Mouse (Mus musculus) urinary bladder, postnatal 36 days (tissue): ENCODE data around the gene Ybx2.
A peak's percentile ranks its signal among the peaks of the same experiment; 100 is the strongest.
"Not testable (repeated sequence)": the region's sequence is repeated elsewhere in the genome, so short reads cannot be mapped to it uniquely, and the experiment has no call there.

ENCODE experiments used
- DNase-seq, 2 experiments: peaks; one replicate each; pipeline ENCODE4 v3.0.0; 2022; ENCODE audit warnings: low spot score in 2 of 2, mixed read lengths in 1 of 2

Ybx2 gene

GRCm38 (mm10) chr11:69934681-69935080, 915 bp upstream of the Ybx2 start:
- DNase-seq = no peak

- DNase-seq = no peak
Observed at GRCm38 (mm10) chr11:69936156-69936555, 560 bp downstream of the Ybx2 start.

- DNase-seq = no peak
Observed at GRCm38 (mm10) chr11:69936714-69937347, 1.2 kb downstream of the Ybx2 start.

DNA sequence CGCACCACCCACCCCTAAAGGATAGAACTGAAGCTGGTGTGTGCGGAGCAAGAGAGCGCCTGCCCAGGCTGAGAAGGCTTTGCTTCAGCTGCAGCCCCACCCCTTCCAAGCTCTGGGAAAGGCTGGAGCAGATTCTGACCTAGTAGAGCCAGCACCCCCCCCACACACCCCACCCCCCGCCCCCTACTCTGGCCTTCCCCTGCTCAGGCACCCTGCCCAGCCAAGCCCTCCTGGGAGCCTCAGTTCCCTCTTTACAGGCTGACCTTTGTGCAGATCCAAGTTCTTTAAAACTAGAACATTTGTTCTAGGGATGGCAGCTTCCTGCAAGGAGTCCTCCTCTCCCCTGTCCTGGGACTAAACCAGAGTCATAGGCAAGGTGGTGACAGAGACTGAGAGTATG, 1.8 kb downstream of the Ybx2 start:
- DNase-seq = peak in 1 of 2 experiments; percentile 72

DNA sequence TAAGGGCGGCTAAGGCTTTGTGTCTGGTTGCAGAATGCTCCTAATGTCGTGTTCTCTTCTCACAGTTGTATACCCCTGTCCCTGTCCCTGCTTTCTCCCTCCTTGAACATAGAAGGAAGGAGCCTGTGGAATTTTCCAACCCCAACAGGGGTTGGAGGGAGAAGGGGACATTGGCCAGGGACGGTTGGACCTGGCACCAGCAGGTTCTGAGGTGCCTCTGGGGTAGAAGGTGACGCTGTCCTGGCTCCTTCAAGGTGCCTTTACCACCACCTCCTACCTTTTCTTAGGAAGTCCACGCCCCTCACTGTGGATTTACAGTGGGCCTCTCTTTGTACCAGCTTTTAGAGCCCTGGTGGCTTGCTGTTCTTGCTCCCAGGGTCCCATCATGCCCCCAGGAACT, 2.2 kb downstream of the Ybx2 start:
- no peak for DNase-seq

GRCm38 (mm10) chr11:69938401-69938979, 2.9 kb downstream of the Ybx2 start:
- no peak for DNase-seq

GRCm38 (mm10) chr11:69939181-69939580, 3.6 kb downstream of the Ybx2 start:
- no peak for DNase-seq

- DNase-seq = no peak
Observed at GRCm38 (mm10) chr11:69939731-69940130, 4.1 kb downstream of the Ybx2 start.

GRCm38 (mm10) chr11:69940962-69941361, 5.4 kb downstream of the Ybx2 start:
- DNase-seq = no peak

DNA sequence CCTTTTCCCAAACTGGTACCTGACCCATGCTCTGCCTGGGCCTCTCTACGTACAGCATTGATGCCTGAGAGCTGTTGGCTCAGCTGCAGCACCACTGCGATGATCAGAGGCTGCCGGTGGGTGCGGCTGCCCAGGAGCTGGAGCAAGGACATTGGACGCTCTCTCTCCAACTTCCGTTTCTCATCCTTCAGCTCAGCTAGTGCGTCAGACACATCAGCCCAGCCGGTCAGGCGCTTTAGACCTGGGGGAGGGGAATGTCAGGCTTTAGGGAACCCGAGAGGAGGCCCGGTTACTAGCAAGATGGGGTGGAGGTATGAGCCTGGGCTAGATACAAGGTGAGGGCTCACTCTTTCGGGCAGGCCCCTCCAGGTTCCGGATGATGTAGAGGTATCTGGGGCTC, 9.6 kb downstream of the Ybx2 start:
- no peak for DNase-seq

DNA sequence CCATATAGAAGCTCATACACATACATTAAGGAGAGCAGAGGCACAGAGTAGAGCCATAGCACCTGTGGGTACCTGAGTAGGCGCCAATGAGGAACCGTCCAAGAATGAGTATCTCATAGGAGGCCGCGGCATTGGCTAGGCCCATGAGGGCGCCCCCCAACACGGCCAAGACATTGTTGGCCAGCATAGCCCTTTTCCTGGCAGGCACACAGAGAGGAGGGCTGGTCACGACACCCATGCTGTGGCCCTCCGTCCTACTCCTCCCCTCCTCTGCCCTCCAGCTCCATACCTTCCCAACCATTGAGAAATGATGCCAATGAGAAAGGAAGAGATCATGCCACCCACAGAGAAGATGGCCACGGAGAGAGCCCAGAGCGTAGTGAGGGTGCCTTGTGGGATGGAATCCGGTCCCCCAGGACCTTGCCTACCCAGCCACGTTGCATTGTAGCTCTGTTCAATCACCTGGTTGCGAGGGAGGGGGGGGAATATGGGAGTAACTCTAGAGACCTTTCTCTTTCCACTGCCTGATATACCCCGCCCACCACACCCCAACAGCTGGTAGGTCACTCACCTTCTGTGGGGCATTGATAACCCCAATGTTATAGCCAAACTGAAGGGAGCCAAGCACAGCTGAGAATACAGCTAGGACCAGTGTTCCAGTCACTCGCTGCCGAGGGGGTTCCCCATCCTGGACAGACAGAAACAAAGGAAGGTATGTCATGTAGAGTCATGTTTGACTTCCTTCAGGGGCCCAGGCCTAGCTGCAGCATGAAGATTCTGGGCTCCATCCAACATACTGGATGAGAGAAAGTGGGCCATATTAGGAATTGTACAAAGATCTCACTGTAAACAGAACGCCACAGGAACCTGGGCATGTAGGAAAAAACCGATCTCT, 10.6 kb downstream of the Ybx2 start:
- no peak for DNase-seq

- DNase-seq = peak in 1 of 2 experiments; percentile 53
Observed at GRCm38 (mm10) chr11:69947337-69948065, 11.9 kb downstream of the Ybx2 start.

DNA sequence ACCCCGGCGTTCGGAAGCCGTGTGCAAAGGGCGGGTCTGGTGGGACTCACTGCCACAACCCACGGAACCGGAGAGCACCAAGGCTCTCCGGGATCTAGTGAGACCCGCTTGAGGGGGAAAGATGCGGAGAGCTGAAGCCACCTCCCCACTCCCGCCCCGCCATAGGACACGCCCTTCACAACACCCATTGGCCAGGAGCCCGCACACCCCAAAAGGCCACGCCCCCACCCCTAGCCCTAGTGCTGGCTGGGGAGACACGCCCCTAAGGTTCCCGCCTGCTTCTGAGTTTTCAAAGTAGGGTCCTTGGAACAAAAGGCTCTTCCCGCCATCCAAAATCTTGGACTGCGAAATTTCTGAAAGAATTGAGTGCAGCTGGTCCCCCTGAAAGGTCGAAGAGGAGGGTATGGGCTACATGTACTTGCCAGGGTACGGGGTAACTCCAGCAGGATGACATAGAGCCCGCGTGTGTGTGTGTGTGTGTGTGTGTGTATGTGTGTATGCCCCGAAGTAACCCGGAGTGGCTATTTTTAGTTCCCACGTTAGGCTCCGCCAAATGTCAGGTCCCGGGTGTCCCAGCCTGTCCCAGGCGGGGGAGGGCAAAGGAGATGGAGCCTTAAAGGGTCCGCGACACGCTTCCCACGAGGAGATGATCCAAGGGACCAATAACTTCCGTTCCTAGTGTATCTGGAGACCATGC, 12.6 kb downstream of the Ybx2 start, which contains the start of gene Slc2a4:
Gene Slc2a4 (minus strand): TSS at position 123 of the 697 bp plus-strand sequence.
- peak; percentile 86 to 92 for DNase-seq

DNA sequence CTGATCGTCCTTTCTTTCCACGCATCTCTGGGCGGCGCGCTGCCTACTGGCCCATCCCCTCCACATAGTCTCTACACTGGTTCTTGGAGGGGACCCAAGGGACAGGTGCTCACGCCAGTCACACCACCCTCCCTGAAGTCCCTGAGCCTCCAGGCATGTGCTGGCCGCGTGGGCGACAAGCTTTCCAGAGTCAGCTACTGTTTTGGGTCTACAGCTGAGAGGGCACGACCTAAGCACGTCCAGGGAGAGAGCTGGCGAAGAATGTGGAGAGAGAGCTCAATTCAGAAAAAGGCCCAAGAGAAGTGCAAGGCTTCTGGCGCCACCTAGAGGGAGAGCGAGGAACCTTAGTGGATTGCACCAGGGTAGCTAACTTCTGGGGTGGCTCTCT, 13.2 kb downstream of the Ybx2 start:
- DNase-seq = peak; percentile 78 to 86

DNA sequence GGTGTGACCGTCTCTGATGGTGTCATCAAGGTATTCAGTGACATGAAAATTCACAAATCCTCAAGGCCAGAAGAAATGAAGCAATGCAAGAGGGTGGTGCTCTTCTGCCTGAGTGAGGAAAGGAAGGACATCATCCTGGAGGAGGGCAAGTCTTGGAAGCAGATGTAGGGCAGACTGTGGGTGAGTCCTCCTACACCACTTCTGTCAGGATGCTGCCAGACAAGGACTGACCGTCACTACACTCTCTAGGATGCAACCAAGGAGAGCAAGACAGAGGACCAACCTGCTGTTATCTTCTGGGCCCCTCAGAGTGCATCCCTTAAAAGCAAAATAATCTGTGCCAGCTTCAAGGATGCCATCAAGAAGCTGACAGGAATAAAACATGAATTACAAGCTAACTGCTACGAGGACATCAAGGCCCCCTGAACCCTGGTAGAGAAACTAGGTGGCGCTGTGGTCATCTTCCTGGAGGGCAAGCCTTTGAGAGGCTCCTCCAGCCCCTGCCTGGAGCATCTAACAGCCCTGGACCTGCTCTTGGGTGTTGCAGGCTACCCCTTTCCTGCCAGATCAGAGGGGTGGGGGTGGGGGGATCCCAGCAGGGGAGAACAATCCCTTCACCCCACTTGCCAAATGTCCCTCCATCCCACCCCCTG, 15.3 kb downstream of the Ybx2 start:
- DNase-seq = no peak

DNA sequence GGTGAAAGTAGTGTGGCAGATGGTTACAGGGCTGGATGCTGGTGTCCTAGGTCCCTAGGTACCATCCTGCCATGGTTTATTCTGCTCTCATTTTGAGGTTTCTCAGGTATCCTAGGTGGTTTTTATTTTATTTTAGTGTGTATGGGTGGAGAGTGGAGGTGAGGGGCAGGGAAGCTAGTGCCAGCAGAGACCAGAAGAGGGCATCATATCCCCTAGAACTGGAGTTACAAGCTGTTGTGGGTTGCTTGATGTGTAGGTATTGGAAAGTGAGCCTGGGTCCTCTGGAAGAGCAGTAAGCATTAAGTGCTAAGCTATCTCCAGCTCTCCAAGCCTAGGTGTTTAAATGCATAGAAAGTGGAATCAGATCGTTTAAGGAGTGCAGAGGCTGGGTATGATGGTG, 16.7 kb downstream of the Ybx2 start:
- DNase-seq = no peak

- no peak for DNase-seq
Observed at GRCm38 (mm10) chr11:69953267-69953915, 17.8 kb downstream of the Ybx2 start.

GRCm38 (mm10) chr11:69955618-69956017, 20.0 kb downstream of the Ybx2 start:
- not testable (repeated sequence) for DNase-seq

DNA sequence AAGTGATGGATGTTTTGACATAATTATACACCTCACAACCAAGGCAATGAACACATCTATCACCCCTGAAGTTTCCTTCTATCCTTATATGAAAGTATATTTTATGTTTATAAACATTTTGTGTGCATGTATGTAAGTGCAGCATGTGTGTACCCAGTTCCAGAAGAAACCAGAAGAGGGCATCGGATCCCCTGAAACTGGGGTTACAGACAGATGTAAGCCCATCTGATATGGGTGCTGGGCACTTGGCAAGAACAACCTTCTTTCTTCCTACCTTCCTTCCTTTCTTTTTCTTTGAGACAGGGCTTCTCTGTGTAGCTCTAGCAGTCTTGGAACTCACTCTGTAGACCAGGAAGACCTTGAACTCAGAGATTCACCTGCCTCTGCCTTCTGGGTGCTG, 20.6 kb downstream of the Ybx2 start:
- no peak for DNase-seq

DNA sequence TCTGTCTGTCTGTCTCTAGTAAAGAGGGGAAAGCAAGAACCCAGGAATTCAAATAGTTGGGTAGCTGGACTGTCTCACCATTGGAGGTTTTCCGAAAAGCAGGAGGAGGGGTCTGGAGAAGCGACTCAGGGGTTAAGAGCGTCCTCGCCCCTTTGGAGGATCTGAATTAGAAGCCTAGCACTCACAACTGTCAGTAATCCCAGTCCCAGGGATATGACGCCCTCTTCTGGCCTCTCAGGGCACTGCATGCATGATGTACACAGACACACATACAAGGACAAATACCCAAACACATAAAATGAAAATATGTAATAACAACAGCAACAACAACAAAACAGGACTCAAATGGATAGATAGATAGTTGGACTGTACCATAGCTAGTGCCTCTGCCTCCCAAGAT, 25.0 kb downstream of the Ybx2 start:
- no peak for DNase-seq
